ENCODE assay signal across 8 mouse cellular contexts in the genomic region with DNA sequence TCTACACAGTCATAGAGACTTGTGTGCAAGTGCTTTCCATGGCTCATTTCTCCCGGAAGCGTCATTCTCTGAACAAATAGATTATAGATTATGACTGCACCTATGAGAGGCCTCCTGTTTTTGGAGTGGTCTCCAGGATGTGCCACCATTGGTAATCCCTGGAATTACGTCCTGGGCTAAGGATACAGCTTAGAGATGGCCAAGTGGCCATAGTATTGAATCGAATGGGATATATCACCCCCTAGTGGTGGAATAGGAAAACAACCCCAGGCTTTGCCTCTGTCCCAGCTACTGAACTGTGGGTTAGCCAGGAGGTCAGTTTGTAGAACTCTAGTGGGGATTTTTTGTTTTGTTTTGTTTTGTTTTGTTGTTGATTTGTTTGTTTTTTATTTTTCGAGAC. TPM values are rescaled to one million over a fixed set of nuclear protein-coding genes. Genes with fewer than 3 reads are reported as not detected.
DNase-seq lines count a peak whose midpoint lies in the region; ATAC-seq and TF ChIP-seq lines count a peak whose summit lies in the region.

No protein-coding gene starts in this region.

- 0 out of 2 replicates have a peak, but pooled peaks cover 3% of the 10 kb centered on the region for H3K9me3 ChIP-seq in forebrain, embryonic 14.5 days (replicated peaks; ENCODE audit: control insufficient read depth, low read length)
- H3K9me3 ChIP-seq in stomach, postnatal 0 days (ENCODE audit: control insufficient read depth, low read length), result no peaks in the 10 kb centered on the region

- no peaks in the 10 kb centered on the region for H3K4me1 ChIP-seq in spleen, adult 2 months (ENCODE audit: control insufficient read depth, insufficient read depth, insufficient read length)
- H3K4me1 ChIP-seq in forebrain, embryonic 14.5 days (ENCODE audit: control insufficient read depth, insufficient read depth, low read length), result no peaks in the 10 kb centered on the region
- no peaks in the 10 kb centered on the region for H3K4me1 ChIP-seq in stomach, postnatal 0 days (replicated peaks; ENCODE audit: control insufficient read depth, insufficient read depth)

- no peak for TF ChIP-seq POLR2A in spleen, adult 2 months (IDR thresholded peaks at IDR 0.05; ENCODE audit: low read depth, low read length)

- TF ChIP-seq CTCF in spleen, adult 2 months (IDR thresholded peaks at IDR 0.05; ENCODE audit: extremely low read depth, insufficient read depth, insufficient read length, insufficient replicate concordance), result peak; percentile 18; the same call in 1 of the 2 replicates
- TF ChIP-seq CTCF in stomach, postnatal 0 days (IDR thresholded peaks at IDR 0.05; ENCODE audit: low read depth), result peak; percentile 88

- ATAC-seq in forebrain, embryonic 14.5 days, result 0 out of 2 replicates have a peak, but pooled peaks have one; percentile 60
- ATAC-seq in stomach, postnatal 0 days (ENCODE audit: low FRiP score, low TSS enrichment), result peak; percentile 43

- WGBS in spleen, adult 2 months, result 43% methylated on average over 5 of the region's 5 CpGs
- WGBS in forebrain, embryonic 14.5 days, result 38% methylated on average over 5 of the region's 5 CpGs
- WGBS in stomach, postnatal 0 days, result 34% methylated on average over 5 of the region's 5 CpGs

- H3K27me3 ChIP-seq in spleen, adult 2 months (ENCODE audit: control insufficient read depth, insufficient read depth, low read length), result no peaks in the 10 kb centered on the region
- no peaks in the 10 kb centered on the region for H3K27me3 ChIP-seq in forebrain, embryonic 14.5 days (replicated peaks; ENCODE audit: control insufficient read depth, insufficient read depth, low read length)
- H3K27me3 ChIP-seq in stomach, postnatal 0 days (ENCODE audit: control insufficient read depth, insufficient read depth, low read length), result no peaks in the 10 kb centered on the region

- no peak overlapping the region for H3K9ac ChIP-seq in forebrain, embryonic 14.5 days (ENCODE audit: low read length)
- H3K9ac ChIP-seq in stomach, postnatal 0 days (ENCODE audit: low read length), result no peak overlapping the region

- H3K4me3 ChIP-seq in spleen, adult 2 months (ENCODE audit: extremely low read depth, insufficient read depth, insufficient read length), result no peak overlapping the region
- no peak overlapping the region for H3K4me3 ChIP-seq in forebrain, embryonic 14.5 days (ENCODE audit: low read depth, low read length)
- no peak overlapping the region for H3K4me3 ChIP-seq in stomach, postnatal 0 days (ENCODE audit: low read depth, low read length)

- H3K27ac ChIP-seq in spleen, adult 2 months (ENCODE audit: insufficient read depth, low read length), result no peak overlapping the region
- H3K27ac ChIP-seq in forebrain, embryonic 14.5 days (ENCODE audit: low read depth, low read length), result no peak overlapping the region
- H3K27ac ChIP-seq in stomach, postnatal 0 days (replicated peaks), result no peak overlapping the region

- no peak overlapping the region for H3K4me2 ChIP-seq in forebrain, embryonic 14.5 days (ENCODE audit: low read length)
- H3K4me2 ChIP-seq in stomach, postnatal 0 days (replicated peaks; ENCODE audit: low read depth), result no peak overlapping the region

- peak; percentile 41 to 42 for DNase-seq in cerebellum, adult 18-20 months
- DNase-seq in cerebellum, adult 11-12 months, result no peak
- peak in 1 of 2 experiments; percentile 17 for DNase-seq in spleen, adult 2 months (ENCODE audit: low read depth in 1 of 2, low spot score in 2 of 2)
- no peak for DNase-seq in spleen, postnatal 14 days (ENCODE audit: low spot score in 2 of 2)
- peak; percentile 66 for DNase-seq in forebrain, embryonic 14.5 days (ENCODE audit: low spot score)
- DNase-seq in kidney, postnatal 14 days, result peak; percentile 59
- DNase-seq in stomach, postnatal 0 days (ENCODE audit: low spot score), result peak; percentile 25
- DNase-seq in right cerebral cortex, postnatal 25 days, result no peak

- H3K36me3 ChIP-seq in spleen, adult 2 months (ENCODE audit: control insufficient read depth, insufficient read depth, low read length), result no peaks in the 10 kb centered on the region
- no peaks in the 10 kb centered on the region for H3K36me3 ChIP-seq in forebrain, embryonic 14.5 days (ENCODE audit: control insufficient read depth, insufficient read depth, low read length)
- H3K36me3 ChIP-seq in stomach, postnatal 0 days (ENCODE audit: control insufficient read depth, insufficient read depth, low read length), result no peaks in the 10 kb centered on the region

- TF ChIP-seq EP300 in stomach, postnatal 0 days (optimal IDR thresholded peaks at IDR 0.05), result no peak

RNA-seq across cellular contexts. Expression of gene Osbpl10, which starts 21.4 kb away (rescaled TPM):
- polyA plus RNA-seq in spleen, adult 2 months (2012; rRNA removed), result 0.54 and 0.80 TPM in 2 replicates
- polyA plus RNA-seq in forebrain, embryonic 14.5 days (2014; fragmentation: Nextera tagmentation; extraction: Ambion mirVana), result 1.4 and 1.7 TPM in 2 replicates
- polyA plus RNA-seq in stomach, postnatal 0 days (2015; fragmentation: Nextera tagmentation; extraction: Ambion mirVana), result 1.4 and 1.7 TPM in 2 replicates

RNA-seq across cellular contexts. Expression of gene Gpd1l, which starts 23.2 kb away (rescaled TPM):
- polyA plus RNA-seq in spleen, adult 2 months (2012; rRNA removed), result 25.7 and 29.1 TPM in 2 replicates
- polyA plus RNA-seq in forebrain, embryonic 14.5 days (2014; fragmentation: Nextera tagmentation; extraction: Ambion mirVana), result 10.6 and 14.1 TPM in 2 replicates
- 17.3 and 19.2 TPM in 2 replicates for polyA plus RNA-seq in stomach, postnatal 0 days (2015; fragmentation: Nextera tagmentation; extraction: Ambion mirVana)

RNA-seq across cellular contexts. Expression of gene Rps27rt, which starts 25.6 kb away (rescaled TPM):
- 30.7 and 50.7 TPM in 2 replicates for polyA plus RNA-seq in spleen, adult 2 months (2012; rRNA removed)
- polyA plus RNA-seq in forebrain, embryonic 14.5 days (2014; fragmentation: Nextera tagmentation; extraction: Ambion mirVana), result 270 and 313 TPM in 2 replicates
- polyA plus RNA-seq in stomach, postnatal 0 days (2015; fragmentation: Nextera tagmentation; extraction: Ambion mirVana), result 682 and 701 TPM in 2 replicates

Comparison
In these comparisons a context has a peak if more than half of its experiments do, and no peak if none do; other contexts are left out.
1. DNase-seq: peak in cerebellum, adult 18-20 months (2 of 2), forebrain, embryonic 14.5 days (single experiment), kidney, postnatal 14 days (single experiment) and stomach, postnatal 0 days (single experiment); none in cerebellum, adult 11-12 months (single experiment), spleen, postnatal 14 days (0 of 2) and right cerebral cortex, postnatal 25 days (single experiment).